In the genomic region with DNA sequence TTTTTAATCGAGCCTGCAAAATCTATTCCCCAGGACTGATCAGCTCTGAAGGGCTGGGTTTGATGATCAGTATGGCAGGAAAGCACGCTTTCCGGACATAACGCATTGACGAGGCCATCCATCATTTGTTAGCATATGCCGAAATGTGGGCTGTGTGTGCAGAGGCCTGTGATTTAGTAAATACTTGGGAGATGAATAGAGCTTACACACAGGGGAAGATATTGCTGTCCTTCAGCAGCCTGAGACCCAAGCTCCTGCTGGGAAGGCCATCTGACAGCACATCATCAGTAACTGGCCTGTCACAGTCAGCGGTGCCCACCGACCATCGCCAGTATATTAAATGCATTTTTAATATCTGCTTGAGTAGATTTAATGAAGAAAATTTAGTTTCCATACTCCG, we compare ENCODE assay signal across 23 mouse cellular contexts. TPM values are rescaled to one million over a fixed set of nuclear protein-coding genes. Genes with fewer than 3 reads are reported as not detected.
DNase-seq lines count a peak whose midpoint lies in the region; ATAC-seq lines count a peak whose summit lies in the region.
"Had no signal": no experiment of that assay in that cellular context is flagged by ENCODE, and none has a peak within 500 bp of the region (broad histone marks: within the 10 kb centered on the region; RNA-seq: fewer than 3 reads in every experiment).

No protein-coding gene starts in this region.

- no peaks in the 10 kb centered on the region for H3K27me3 ChIP-seq in neural tube, embryonic 11.5 days (ENCODE audit: control insufficient read depth, insufficient read depth, low read length)
- H3K27me3 ChIP-seq in hindbrain, embryonic 14.5 days (ENCODE audit: control insufficient read depth, insufficient read depth, low read length): no peaks in the 10 kb centered on the region
- no peaks in the 10 kb centered on the region for H3K27me3 ChIP-seq in neural tube, embryonic 13.5 days
- H3K27me3 ChIP-seq: liver, embryonic 15.5 days had no signal

- H3K4me2 ChIP-seq in neural tube, embryonic 11.5 days (ENCODE audit: low read depth): no peak overlapping the region
- no peak overlapping the region for H3K4me2 ChIP-seq in hindbrain, embryonic 14.5 days (replicated peaks)
- no peak overlapping the region for H3K4me2 ChIP-seq in neural tube, embryonic 13.5 days
- H3K4me2 ChIP-seq: liver, embryonic 15.5 days had no signal

- WGBS in neural tube, embryonic 11.5 days: 54% methylated on average over 10 of the region's 10 CpGs
- 31% methylated on average over 10 of the region's 10 CpGs for WGBS in hindbrain, embryonic 14.5 days
- 37% methylated on average over 10 of the region's 10 CpGs for WGBS in neural tube, embryonic 13.5 days

- peaks cover 9% of the 10 kb centered on the region for H3K4me1 ChIP-seq in neural tube, embryonic 11.5 days (ENCODE audit: control insufficient read depth, insufficient read depth, low read length)
- H3K4me1 ChIP-seq in hindbrain, embryonic 14.5 days (replicated peaks; ENCODE audit: control insufficient read depth, insufficient read depth, low read length): peaks cover 14% of the 10 kb centered on the region
- peaks cover 32% of the 10 kb centered on the region for H3K4me1 ChIP-seq in neural tube, embryonic 13.5 days (replicated peaks)

- no peak overlapping the region for H3K4me3 ChIP-seq in neural tube, embryonic 11.5 days (ENCODE audit: low read depth, low read length)
- no peak overlapping the region for H3K4me3 ChIP-seq in hindbrain, embryonic 14.5 days (replicated peaks; ENCODE audit: low read length)
- no peak overlapping the region for H3K4me3 ChIP-seq in neural tube, embryonic 13.5 days
- H3K4me3 ChIP-seq: forebrain, embryonic 10.5 days; heart, adult 2 months; left cerebral cortex, adult 2 months; liver, embryonic 15.5 days had no signal

- H3K27ac ChIP-seq in neural tube, embryonic 11.5 days (ENCODE audit: low read depth, low read length): no peak overlapping the region
- peak overlapping the region; percentile 49; the same call in 1 of the 2 replicates for H3K27ac ChIP-seq in hindbrain, embryonic 14.5 days
- H3K27ac ChIP-seq in neural tube, embryonic 13.5 days (replicated peaks): peak overlapping the region; percentile 23; the same call in 1 of the 2 replicates
- H3K27ac ChIP-seq: forebrain, embryonic 10.5 days; heart, adult 2 months; left cerebral cortex, adult 2 months; liver, embryonic 15.5 days had no signal

- no peak overlapping the region for H3K9ac ChIP-seq in neural tube, embryonic 11.5 days (ENCODE audit: low read length)
- no peak overlapping the region for H3K9ac ChIP-seq in hindbrain, embryonic 14.5 days
- H3K9ac ChIP-seq in neural tube, embryonic 13.5 days: no peak overlapping the region
- H3K9ac ChIP-seq: forebrain, postnatal 0 days; liver, embryonic 15.5 days had no signal

- DNase-seq in embryo, embryonic 11 days: peak; percentile 21
- DNase-seq in embryo, embryonic 9.5 days (ENCODE audit: extremely low spot score): no peak
- peak; percentile 21 for DNase-seq in neural tube, embryonic 11.5 days (ENCODE audit: low spot score)
- DNase-seq in neural tube, embryonic 10.5 days (ENCODE audit: extremely low spot score, low spot score): no peak
- DNase-seq in hindbrain, embryonic 14.5 days (ENCODE audit: low spot score): no peak
- no peak for DNase-seq in kidney, postnatal 25 days
- DNase-seq: adrenal gland, postnatal 36 days; cerebellum, adult 18-20 months; cerebellum, postnatal 36 days; forebrain, postnatal 0 days; gastrocnemius, postnatal 25 days; heart, adult 2 months; kidney, adult 18-20 months; layer of hippocampus, adult 9-11 months; liver; lung, postnatal 4 days; retina, postnatal 1 day had no signal

- ATAC-seq in neural tube, embryonic 11.5 days (ENCODE audit: insufficient read depth, low FRiP score, low TSS enrichment): no peak
- ATAC-seq in hindbrain, embryonic 14.5 days (ENCODE audit: low FRiP score): peak; percentile 33; the same call in 1 of the 2 replicates
- no peak for ATAC-seq in neural tube, embryonic 13.5 days (ENCODE audit: low read depth)
- ATAC-seq in activated CD4-positive, CD25-positive, alpha-beta regulatory T cell, adult 4 months: no peak
- ATAC-seq: forebrain, postnatal 0 days; inflammation-experienced regulatory T-cells, adult 6 months had no signal

- H3K36me3 ChIP-seq in neural tube, embryonic 11.5 days (ENCODE audit: control insufficient read depth, insufficient read depth, low read length): no peaks in the 10 kb centered on the region
- H3K36me3 ChIP-seq in hindbrain, embryonic 14.5 days (replicated peaks; ENCODE audit: control insufficient read depth, insufficient read depth): no peaks in the 10 kb centered on the region
- H3K36me3 ChIP-seq in neural tube, embryonic 13.5 days: no peaks in the 10 kb centered on the region
- H3K36me3 ChIP-seq: forebrain, embryonic 10.5 days; liver, embryonic 15.5 days had no signal

- H3K9me3 ChIP-seq in neural tube, embryonic 11.5 days (ENCODE audit: control insufficient read depth, low read length): no peaks in the 10 kb centered on the region
- no peaks in the 10 kb centered on the region for H3K9me3 ChIP-seq in hindbrain, embryonic 14.5 days (ENCODE audit: control insufficient read depth, low read length)
- no peaks in the 10 kb centered on the region for H3K9me3 ChIP-seq in neural tube, embryonic 13.5 days
- H3K9me3 ChIP-seq: forebrain, embryonic 10.5 days; liver, embryonic 15.5 days had no signal

RNA-seq across cellular contexts. Expression of a gene that starts 15.5 kb away (rescaled TPM):
- 16.9 and 19.9 TPM in 2 replicates for polyA plus RNA-seq in neural tube, embryonic 11.5 days (2014; fragmentation: Nextera tagmentation; extraction: Ambion mirVana)
- 16.6 and 20.8 TPM in 2 replicates for polyA plus RNA-seq in hindbrain, embryonic 14.5 days (2014; fragmentation: Nextera tagmentation; extraction: Ambion mirVana)
- 11.8 and 13.8 TPM in 2 replicates for polyA plus RNA-seq in neural tube, embryonic 13.5 days (2015; fragmentation: Nextera tagmentation; extraction: Ambion mirVana)
- polyA plus RNA-seq in activated CD4-positive, CD25-positive, alpha-beta regulatory T cell, adult 4 months (2017; shearing (Covaris generic)): 10 to 100 TPM; 11.9 to 17.2 TPM

Comparison
In these comparisons a context has a peak if more than half of its experiments do, and no peak if none do; other contexts are left out.
1. DNase-seq: peak in embryo, embryonic 11 days (single experiment) and neural tube, embryonic 11.5 days (single experiment); none in embryo, embryonic 9.5 days (single experiment), neural tube, embryonic 10.5 days (single experiment), hindbrain, embryonic 14.5 days (single experiment) and kidney, postnatal 25 days (0 of 2).